Mouse (Mus musculus) lung, postnatal 0 days (tissue): Measurements from ENCODE around the gene Pde10a. TPM values are rescaled to one million over a fixed set of nuclear protein-coding genes. Genes with fewer than 3 reads are reported as not detected.

Experiments
- ATAC-seq: fragments of 200-750 bp; cut with Nextera tagmentation; 2 replicates; pipeline ENCODE4 v1.8.0; 2017; ENCODE audit warnings: moderate library complexity
- DNase-seq: peaks from one replicate; pipeline ENCODE4 v3.0.0-alpha.2; 2016; ENCODE audit warnings: low spot score
- H3K27ac ChIP-seq: fragments of 300-500 bp; sonication (generic); 2 replicates; pipeline ENCODE4 v1.5.1; 2014; ENCODE audit warnings: antibody characterized with exemption, mild to moderate bottlenecking, low read length, mixed read lengths
- H3K27me3 ChIP-seq: fragments of 300-500 bp; sonication (generic); replicated peaks from 2 replicates; pipeline ENCODE4 v1.6.1; 2014; ENCODE audit warnings: low read length, mixed read lengths; ENCODE audit not compliant: insufficient read depth
- H3K36me3 ChIP-seq: fragments of 300-500 bp; sonication (generic); 2 replicates; pipeline ENCODE4 v1.6.1; 2014; ENCODE audit warnings: low read length, mixed read lengths; ENCODE audit not compliant: insufficient read depth
- H3K4me1 ChIP-seq: fragments of 300-500 bp; sonication (generic); 2 replicates; pipeline ENCODE4 v1.6.1; 2014; ENCODE audit warnings: antibody characterized with exemption, low read depth, low read length, mixed read lengths; ENCODE audit not compliant: insufficient read depth
- H3K4me2 ChIP-seq: fragments of 300-500 bp; sonication (generic); replicated peaks from 2 replicates; pipeline ENCODE4 v1.6.1; 2014; ENCODE audit warnings: low read depth, mild to moderate bottlenecking, low read length, moderate library complexity, mixed read lengths
- H3K4me3 ChIP-seq: fragments of 300-500 bp; sonication (generic); 2 replicates; pipeline ENCODE4 v1.5.1; 2014; ENCODE audit warnings: low read depth, low read length
- H3K9ac ChIP-seq: fragments of 300-500 bp; sonication (generic); replicated peaks from 2 replicates; pipeline ENCODE4 v1.6.1; 2014; ENCODE audit warnings: low read depth, mild to moderate bottlenecking
- H3K9me3 ChIP-seq: fragments of 300-500 bp; sonication (generic); 2 replicates; pipeline ENCODE4 v1.6.1; 2016; ENCODE audit warnings: low read length, mixed read lengths
- CTCF ChIP-seq: IDR thresholded peaks from 2 replicates; pipeline ENCODE4 v1.5.1; 2016; ENCODE audit warnings: antibody characterized with exemption, mild to moderate bottlenecking
- EP300 ChIP-seq: IDR thresholded peaks from 2 replicates; pipeline ENCODE4 v1.6.1; 2016; ENCODE audit warnings: antibody characterized with exemption, mild to moderate bottlenecking, control low read depth
- WGBS: fragments of 180-500 bp; shearing (Covaris S2); extraction: QIAGEN DNeasy Blood & Tissue Kit; methylation state at CpG from one replicate; pipeline ENCODE4 v1.1.7; 2014; 5-methylcytosine and 5-hydroxymethylcytosine counted together
- polyA plus RNA-seq: library from polyadenylated mRNA; unstranded; fragments of >200 nt; fragmentation: Nextera tagmentation; extraction: Ambion mirVana; gene quantifications from 2 replicates; pipeline ENCODE4 v1.2.1, GENCODE M21; 2015

Gene Pde10a
- polyA plus RNA-seq, 1 experiment from 2014 or later = 0.86 TPM

DNA sequence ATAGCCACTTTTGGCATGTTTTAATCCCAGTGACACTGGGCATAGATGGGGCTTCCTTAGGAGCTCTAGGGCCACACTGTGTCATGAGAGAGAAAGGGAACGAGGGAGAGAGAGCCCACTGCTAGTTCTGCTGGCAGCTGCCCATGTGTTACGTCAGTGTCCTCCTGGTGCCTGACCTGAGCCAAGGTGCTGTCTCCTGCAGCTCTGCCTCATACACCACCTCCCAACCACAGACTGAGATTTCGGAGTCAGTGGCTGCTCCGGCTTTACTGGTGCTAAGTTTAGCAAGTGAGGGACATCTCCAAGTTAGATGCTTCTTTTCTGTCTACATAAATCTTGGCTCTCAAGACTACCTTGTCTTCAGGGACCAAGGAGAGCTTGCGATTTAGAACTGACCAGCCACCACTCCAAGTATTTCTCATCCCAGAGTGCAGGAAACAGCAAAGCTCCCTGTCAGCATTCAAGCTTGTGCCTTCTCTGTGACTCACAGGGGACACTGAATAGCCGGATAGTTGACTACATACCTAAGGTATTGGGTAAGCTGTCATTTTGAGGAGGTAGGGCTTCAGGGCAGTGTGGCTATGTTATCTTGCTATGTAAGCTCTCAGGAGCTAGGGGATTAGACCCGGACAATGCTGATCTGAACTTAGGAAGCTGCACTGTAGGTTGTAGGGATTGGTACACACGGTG, 27.3 kb downstream of the Pde10a start:
- ATAC-seq (no peak), DNase-seq (no peak)
- Histone ChIP-seq H3K27me3 (no peaks in the 10 kb centered on the region), H3K9me3 (no peaks in the 10 kb centered on the region), H3K4me3 (no peak overlapping the region), H3K4me1 (no peaks in the 10 kb centered on the region), H3K27ac (no peak overlapping the region), H3K9ac (no peak overlapping the region), H3K36me3 (no peaks in the 10 kb centered on the region), H3K4me2 (no peak overlapping the region)
- 65% methylated on average over 8 of the region's 8 CpGs for WGBS
- TF ChIP-seq EP300 (no peak), CTCF (no peak)

GRCm38 (mm10) chr17:8553601-8554000, 28.4 kb downstream of the Pde10a start:
- Histone ChIP-seq H3K4me2 (no peak overlapping the region), H3K4me3 (no peak overlapping the region), H3K36me3 (no peaks in the 10 kb centered on the region), H3K9me3 (no peaks in the 10 kb centered on the region), H3K27me3 (no peaks in the 10 kb centered on the region), H3K9ac (no peak overlapping the region), H3K4me1 (no peaks in the 10 kb centered on the region), H3K27ac (no peak overlapping the region)
- ATAC-seq = no peak
- DNase-seq = no peak
- TF ChIP-seq EP300 (no peak), CTCF (no peak)
- WGBS = 69% methylated on average over 3 of the region's 3 CpGs

- no peak for DNase-seq
- H3K4me3 ChIP-seq = no peak overlapping the region
- ATAC-seq = no peak
- no peak overlapping the region for H3K9ac ChIP-seq
- WGBS = 82% methylated on average over 6 of the region's 6 CpGs
- TF ChIP-seq CTCF = no peak
- no peak for TF ChIP-seq EP300
- H3K4me1 ChIP-seq = no peaks in the 10 kb centered on the region
- H3K9me3 ChIP-seq = no peaks in the 10 kb centered on the region
- H3K27me3 ChIP-seq = no peaks in the 10 kb centered on the region
- H3K4me2 ChIP-seq = no peak overlapping the region
- H3K27ac ChIP-seq = no peak overlapping the region
- no peaks in the 10 kb centered on the region for H3K36me3 ChIP-seq
Measured at GRCm38 (mm10) chr17:8554219-8554618, 29.0 kb downstream of the Pde10a start.

GRCm38 (mm10) chr17:8555785-8556184, 30.6 kb downstream of the Pde10a start:
- no peaks in the 10 kb centered on the region for H3K36me3 ChIP-seq
- H3K4me2 ChIP-seq = no peak overlapping the region
- DNase-seq (no peak), ATAC-seq (no peak)
- H3K9ac ChIP-seq = no peak overlapping the region
- H3K9me3 ChIP-seq = no peaks in the 10 kb centered on the region
- no peaks in the 10 kb centered on the region for H3K27me3 ChIP-seq
- H3K4me1 ChIP-seq = no peaks in the 10 kb centered on the region
- TF ChIP-seq EP300 = no peak
- TF ChIP-seq CTCF = no peak
- H3K4me3 ChIP-seq = no peak overlapping the region
- no peak overlapping the region for H3K27ac ChIP-seq
- 57% methylated on average over 9 of the region's 9 CpGs for WGBS

DNA sequence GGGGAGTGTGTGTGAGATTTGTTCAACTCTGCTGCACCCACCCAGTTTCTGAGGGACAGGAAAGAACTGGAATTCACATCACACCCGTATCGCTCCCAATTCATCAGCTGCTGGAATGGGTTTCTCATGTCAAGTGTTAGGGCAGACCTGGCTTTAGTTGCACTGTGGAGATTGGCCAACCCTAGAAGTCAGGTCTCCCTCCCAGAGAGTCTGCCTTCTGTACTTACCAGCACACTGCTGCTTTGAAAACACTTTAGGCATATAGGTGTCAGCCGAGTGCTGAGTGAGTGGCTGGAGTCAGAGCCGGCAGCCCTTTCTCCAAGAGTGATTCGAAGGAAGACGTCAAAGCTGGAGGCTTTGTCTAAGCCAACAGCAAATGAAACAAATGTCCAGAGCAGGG, 31.1 kb downstream of the Pde10a start:
- no peaks in the 10 kb centered on the region for H3K9me3 ChIP-seq
- H3K27ac ChIP-seq = no peak overlapping the region
- DNase-seq (no peak), ATAC-seq (no peak)
- no peaks in the 10 kb centered on the region for H3K4me1 ChIP-seq
- H3K27me3 ChIP-seq = no peaks in the 10 kb centered on the region
- WGBS = 64% methylated on average over 6 of the region's 6 CpGs
- TF ChIP-seq CTCF = no peak
- TF ChIP-seq EP300 = no peak
- H3K9ac ChIP-seq = no peak overlapping the region
- no peak overlapping the region for H3K4me2 ChIP-seq
- H3K4me3 ChIP-seq = no peak overlapping the region
- H3K36me3 ChIP-seq = no peaks in the 10 kb centered on the region

DNA sequence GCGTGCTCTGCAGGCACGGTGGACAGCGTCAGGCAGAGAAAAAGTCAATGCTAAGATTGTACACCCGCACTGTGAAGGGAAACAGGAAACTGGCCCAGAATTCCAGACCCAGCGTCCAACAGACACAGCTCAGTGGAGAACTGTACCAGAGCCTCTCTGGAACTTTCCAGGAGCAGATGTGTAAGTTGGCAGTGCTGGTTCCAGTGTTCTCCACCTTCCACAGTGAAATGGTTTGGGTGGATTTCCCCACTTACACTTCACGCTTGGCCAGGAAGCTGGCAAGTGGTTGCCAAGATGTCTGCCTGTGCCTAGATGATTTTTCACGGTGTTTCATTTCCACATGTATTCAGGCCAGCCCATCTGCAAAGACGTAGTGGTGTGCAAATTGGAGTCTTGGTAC, 32.8 kb downstream of the Pde10a start:
- 79% methylated on average over 8 of the region's 8 CpGs for WGBS
- H3K4me2 ChIP-seq = no peak overlapping the region
- H3K36me3 ChIP-seq = no peaks in the 10 kb centered on the region
- H3K9me3 ChIP-seq = no peaks in the 10 kb centered on the region
- H3K4me3 ChIP-seq = no peak overlapping the region
- ATAC-seq (no peak), DNase-seq (no peak)
- H3K9ac ChIP-seq = no peak overlapping the region
- TF ChIP-seq EP300 (no peak), CTCF (no peak)
- no peaks in the 10 kb centered on the region for H3K4me1 ChIP-seq
- no peaks in the 10 kb centered on the region for H3K27me3 ChIP-seq
- H3K27ac ChIP-seq = no peak overlapping the region
